Comparison of ENCODE assay signal across 18 mouse cellular contexts in the genomic region with DNA sequence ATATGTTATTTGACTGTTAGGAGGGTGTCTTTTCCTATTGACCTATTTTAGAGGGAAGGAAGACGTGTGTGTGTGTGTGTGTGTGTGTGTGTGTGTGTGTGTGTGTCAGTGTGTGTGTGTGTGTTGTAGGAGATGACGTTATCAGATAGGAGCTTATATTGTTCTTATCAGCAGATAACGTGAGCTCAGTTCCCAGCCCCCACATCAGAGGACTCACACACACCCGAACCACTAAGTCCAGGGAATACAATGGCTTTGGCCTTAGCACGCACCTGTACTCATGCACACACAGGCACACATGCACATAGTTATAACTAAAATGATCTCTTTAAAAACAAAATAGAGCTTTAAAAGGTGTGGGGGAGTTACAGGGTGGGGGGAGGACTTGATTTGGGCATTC.
"Had no signal": no experiment of that assay in that cellular context is flagged by ENCODE, and none has a peak within 500 bp of the region (broad histone marks: within the 10 kb centered on the region; RNA-seq: fewer than 3 reads in every experiment).

No protein-coding gene starts in this region.

- H3K27me3 ChIP-seq: limb, embryonic 12.5 days; limb, embryonic 15.5 days; midbrain, embryonic 12.5 days; midbrain, embryonic 15.5 days; neural tube, embryonic 12.5 days; neural tube, embryonic 15.5 days had no signal

- H3K9ac ChIP-seq: limb, embryonic 12.5 days; limb, embryonic 15.5 days; liver, embryonic 14.5 days; liver, postnatal 0 days; lung, embryonic 14.5 days; midbrain, embryonic 12.5 days; midbrain, embryonic 15.5 days; neural tube, embryonic 12.5 days; neural tube, embryonic 15.5 days had no signal

- H3K27ac ChIP-seq: limb, embryonic 12.5 days; limb, embryonic 15.5 days; liver, embryonic 14.5 days; macrophage; midbrain, embryonic 12.5 days; midbrain, embryonic 15.5 days; neural tube, embryonic 12.5 days; neural tube, embryonic 15.5 days; stomach, postnatal 0 days had no signal

- H3K4me2 ChIP-seq: limb, embryonic 12.5 days; limb, embryonic 15.5 days; liver, embryonic 11.5 days; lung, embryonic 14.5 days; midbrain, embryonic 12.5 days; midbrain, embryonic 15.5 days; neural tube, embryonic 12.5 days; neural tube, embryonic 15.5 days had no signal

- DNase-seq: kidney, postnatal 14 days; kidney, postnatal 4 days; left cerebral cortex, postnatal 4 days; liver, postnatal 0 days; lung, embryonic 14.5 days; right cerebral cortex, adult 18-20 months; right cerebral cortex, postnatal 14 days; right cerebral cortex, postnatal 4 days had no signal

- H3K9me3 ChIP-seq: limb, embryonic 12.5 days; limb, embryonic 15.5 days; midbrain, embryonic 12.5 days; midbrain, embryonic 15.5 days; neural tube, embryonic 12.5 days; neural tube, embryonic 15.5 days had no signal

- ATAC-seq: liver, postnatal 0 days; midbrain, embryonic 15.5 days had no signal

- H3K4me3 ChIP-seq: limb, embryonic 12.5 days; limb, embryonic 15.5 days; midbrain, embryonic 12.5 days; midbrain, embryonic 15.5 days; neural tube, embryonic 12.5 days; neural tube, embryonic 15.5 days had no signal

- H3K36me3 ChIP-seq: midbrain, embryonic 15.5 days; neural tube, embryonic 15.5 days had no signal
